Mouse (Mus musculus): Measurements from ENCODE around the gene Mlkl. TPM values are rescaled to one million over a fixed set of nuclear protein-coding genes. Genes with fewer than 3 reads are reported as not detected.

Gene Mlkl
- polyA plus RNA-seq, 1 experiment from 2014 or later, result 2.5 TPM

Other genes starting within 250 kb of the Mlkl start
- gene Clec18a, start 245.8 kb downstream of the Mlkl start, polyA plus RNA-seq (2014; fragmentation: Nextera tagmentation; extraction: Ambion mirVana), result 0.68 and 0.97 TPM in 2 replicates
- gene Pdpr, start 243.5 kb downstream of the Mlkl start, polyA plus RNA-seq (2014; fragmentation: Nextera tagmentation; extraction: Ambion mirVana), result 7.0 and 7.4 TPM in 2 replicates
- gene Glg1, start 79.0 kb downstream of the Mlkl start, polyA plus RNA-seq (2014; fragmentation: Nextera tagmentation; extraction: Ambion mirVana), result 103 and 104 TPM in 2 replicates
- gene Rfwd3, start 38.0 kb downstream of the Mlkl start, polyA plus RNA-seq (2014; fragmentation: Nextera tagmentation; extraction: Ambion mirVana), result 42.1 and 46.9 TPM in 2 replicates
- gene Fa2h, start 55.6 kb upstream of the Mlkl start, polyA plus RNA-seq (2014; fragmentation: Nextera tagmentation; extraction: Ambion mirVana), result 0.13 and 0.22 TPM in 2 replicates
- gene Wdr59, start 183.9 kb upstream of the Mlkl start, polyA plus RNA-seq (2014; fragmentation: Nextera tagmentation; extraction: Ambion mirVana), result 4.6 and 4.7 TPM in 2 replicates
- gene Znrf1, start 197.9 kb upstream of the Mlkl start, polyA plus RNA-seq (2014; fragmentation: Nextera tagmentation; extraction: Ambion mirVana), result 35.6 and 39.1 TPM in 2 replicates